Mouse (Mus musculus) lung, postnatal 36 days (tissue): ENCODE results near the gene Scn3b.

Experiments
- DNase-seq: peaks from one replicate; pipeline ENCODE4 v3.0.0; 2022; ENCODE audit warnings: mixed read lengths

Gene Scn3b

DNA sequence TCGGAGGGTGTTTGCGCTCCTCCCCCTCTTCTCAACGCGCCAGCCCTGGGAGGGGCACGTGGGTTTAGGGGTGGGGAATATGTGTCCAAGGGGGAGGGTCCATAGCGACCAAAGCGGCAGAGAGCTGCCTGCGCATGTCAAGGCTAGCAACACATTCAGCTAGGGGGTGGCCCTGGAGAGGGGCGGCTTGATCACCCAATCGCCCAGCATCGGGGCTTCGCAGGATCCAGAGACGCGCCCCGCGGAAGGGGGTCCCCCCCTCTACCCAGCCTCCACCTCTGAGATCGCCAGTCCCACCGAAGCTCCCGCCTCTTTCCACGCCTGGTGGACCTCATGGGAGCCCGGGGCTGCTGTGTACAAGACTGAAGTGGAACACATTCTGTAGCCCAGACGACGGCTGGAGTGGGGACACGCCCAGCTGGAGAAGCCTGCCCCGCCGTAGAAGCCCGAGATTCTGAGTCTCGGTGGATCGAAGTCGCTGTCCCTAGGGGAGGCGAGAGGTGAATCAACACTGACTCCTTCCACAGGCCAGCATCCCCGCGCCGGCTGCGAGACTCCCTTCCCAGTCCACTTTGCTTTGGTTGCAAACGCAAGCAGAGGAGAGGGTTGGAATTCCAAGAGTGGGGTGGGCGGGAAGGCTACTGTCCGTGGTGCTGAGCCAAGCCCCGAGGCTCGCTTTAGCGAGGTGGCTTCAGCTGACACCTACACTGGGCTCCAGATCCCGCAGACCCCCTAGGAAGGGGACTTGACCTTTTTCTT, at the start of gene Scn3b:
TSS of gene Scn3b (plus strand) at position 115 of the 759 bp plus-strand sequence.
- DNase-seq = peak; percentile 80

DNA sequence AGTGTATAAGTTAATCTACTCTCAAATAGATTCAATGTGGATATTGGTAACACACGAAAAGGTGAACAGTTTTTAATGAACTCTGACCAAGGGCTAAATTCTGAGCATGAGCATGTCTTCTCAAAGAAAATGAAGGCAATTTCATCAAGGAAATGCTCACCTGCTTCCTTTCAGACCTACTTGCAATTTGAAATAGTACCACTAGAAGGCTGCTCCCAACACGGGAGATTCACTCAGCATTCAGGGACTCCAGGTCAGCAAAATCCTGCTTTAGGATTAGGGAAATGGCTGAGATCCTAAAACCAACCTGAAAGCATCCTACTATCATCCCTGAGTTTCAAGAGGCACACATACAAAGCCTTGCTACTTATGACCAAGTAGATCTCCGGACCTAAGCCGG, 44.7 kb upstream of the Scn3b start:
- DNase-seq = peak; percentile 3

DNA sequence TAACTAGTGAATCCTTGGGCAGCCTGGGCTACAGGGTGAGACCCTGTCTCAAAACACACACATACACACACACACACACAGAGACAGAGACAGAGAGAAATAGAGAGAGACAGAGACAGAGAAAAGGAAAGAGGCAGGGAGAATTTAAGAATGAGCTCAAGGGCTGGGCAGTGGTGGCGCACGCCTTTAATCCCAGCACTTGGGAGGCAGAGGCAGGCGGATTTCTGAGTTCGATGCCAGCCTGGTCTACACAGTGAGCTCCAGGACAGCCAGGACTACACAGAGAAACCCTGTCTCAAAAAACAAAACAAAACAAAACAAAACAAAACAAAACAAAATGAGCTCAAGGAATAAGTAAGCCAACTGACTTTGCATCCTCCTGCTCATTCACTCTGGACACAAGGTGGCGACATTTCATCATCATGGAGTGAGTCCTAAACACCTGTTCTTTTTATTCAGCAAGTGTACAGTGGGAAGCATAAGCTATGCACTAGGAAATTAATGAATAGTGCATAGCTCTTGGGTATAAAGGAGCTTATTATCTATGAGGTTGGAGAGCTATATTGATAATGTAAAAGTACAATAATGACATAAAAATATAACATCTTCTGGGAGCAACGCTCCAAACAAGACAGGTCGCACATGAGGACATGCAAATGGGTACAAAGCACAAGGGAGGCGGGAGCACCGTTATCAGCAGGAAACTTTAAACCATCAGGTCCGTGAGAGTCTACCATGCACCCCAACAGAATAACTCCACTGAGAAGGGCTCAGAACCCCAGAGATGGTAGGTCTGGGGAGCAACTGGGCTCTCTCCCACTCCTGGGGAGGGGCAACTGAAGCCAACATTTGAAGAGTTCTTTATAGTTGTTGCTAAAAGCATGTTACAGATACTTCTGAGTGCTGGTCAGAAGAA, 40.9 kb upstream of the Scn3b start:
- peak; percentile 71 for DNase-seq

DNA sequence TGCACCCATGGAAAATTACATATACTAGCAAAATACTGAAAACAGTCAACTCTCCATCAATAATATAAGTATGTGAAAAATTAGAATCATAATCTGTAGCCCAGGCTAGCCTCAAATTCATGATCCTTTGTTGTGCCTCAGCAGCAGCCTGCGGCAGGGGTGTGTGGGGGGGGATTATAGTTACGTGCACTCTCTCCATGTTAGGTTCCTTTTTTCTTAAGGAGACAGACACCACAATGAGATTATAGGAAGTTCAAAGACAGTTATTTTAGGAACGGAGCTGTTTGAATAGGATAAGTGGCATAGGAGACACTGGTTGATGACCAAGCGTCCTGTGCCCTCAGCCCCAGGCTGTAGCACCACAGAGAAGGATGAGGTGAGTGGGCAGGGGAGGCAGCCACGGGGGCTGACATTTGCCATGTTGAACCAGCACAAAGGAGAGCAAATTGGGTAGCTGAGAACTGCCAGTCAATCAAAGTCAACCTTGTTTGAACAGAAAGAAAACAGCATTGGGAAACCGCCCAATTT, 40.1 kb upstream of the Scn3b start:
- DNase-seq = no peak

DNA sequence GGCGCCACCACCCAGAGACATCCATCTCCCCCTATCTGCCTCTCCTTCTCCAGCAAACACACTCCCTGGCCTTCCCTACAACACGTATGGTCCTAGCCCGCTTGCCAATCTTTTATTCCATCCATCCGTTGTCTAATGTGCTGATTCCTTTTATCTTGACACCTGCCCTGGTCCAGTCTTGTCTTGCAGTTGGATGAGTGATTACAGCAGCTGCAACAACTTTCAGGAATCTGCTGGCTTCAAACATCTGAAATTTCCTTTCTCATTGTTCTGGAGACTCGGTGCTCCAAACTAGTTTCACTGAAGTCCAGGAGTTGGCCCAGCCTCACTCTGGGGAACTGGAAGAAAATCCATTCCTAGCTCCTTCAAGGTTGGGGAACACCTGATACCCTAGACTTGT, 39.5 kb upstream of the Scn3b start:
- DNase-seq = no peak

DNA sequence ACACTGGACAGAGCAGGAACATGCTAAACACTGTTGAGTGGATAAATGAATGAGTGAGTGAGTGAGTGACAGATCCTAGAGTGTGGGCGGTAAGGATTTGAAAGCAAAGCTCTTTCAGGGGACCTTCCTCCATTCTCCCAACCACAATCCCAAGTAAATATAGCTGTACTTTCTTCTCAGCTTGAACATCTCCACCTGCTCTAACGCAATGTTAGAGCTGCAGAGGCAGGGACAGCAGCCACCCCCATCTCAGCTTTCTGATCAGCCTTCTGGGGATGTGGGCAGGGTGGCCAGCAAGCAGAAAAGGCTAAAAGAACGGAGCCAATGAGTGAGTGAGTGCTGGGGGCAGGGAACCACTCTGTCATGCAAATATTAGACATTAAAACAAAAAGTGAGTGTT, 38.0 kb upstream of the Scn3b start:
- no peak for DNase-seq

GRCm38 (mm10) chr9:40234233-40235072, 34.6 kb upstream of the Scn3b start:
- DNase-seq = no peak

DNA sequence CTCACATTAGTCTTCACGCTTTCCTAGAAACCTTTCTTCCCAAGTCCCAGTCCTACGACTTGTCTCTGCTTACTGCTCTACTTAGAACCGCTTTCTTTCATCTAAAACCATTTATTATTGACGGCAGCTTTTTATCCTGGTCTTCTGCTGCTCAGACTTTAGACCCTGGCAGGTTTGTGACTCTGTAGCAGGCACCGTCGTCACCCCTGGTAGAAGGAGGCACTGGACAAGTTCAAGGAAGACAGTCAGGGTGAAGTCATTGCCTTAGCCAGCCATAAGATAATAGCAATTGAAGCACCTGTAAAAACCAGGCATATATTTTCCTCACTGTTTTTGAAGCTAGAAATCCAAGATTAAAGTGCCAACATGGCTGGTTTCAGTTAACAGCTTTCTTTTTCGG, 33.8 kb upstream of the Scn3b start:
- DNase-seq = no peak

- no peak for DNase-seq
These were observed 29.3 kb upstream of the Scn3b start for GRCm38 (mm10) chr9:40239749-40240148.

GRCm38 (mm10) chr9:40240311-40240710, 28.7 kb upstream of the Scn3b start:
- DNase-seq = no peak

- peak; percentile 72 for DNase-seq
These were observed 27.7 kb upstream of the Scn3b start for GRCm38 (mm10) chr9:40241223-40241801.

DNA sequence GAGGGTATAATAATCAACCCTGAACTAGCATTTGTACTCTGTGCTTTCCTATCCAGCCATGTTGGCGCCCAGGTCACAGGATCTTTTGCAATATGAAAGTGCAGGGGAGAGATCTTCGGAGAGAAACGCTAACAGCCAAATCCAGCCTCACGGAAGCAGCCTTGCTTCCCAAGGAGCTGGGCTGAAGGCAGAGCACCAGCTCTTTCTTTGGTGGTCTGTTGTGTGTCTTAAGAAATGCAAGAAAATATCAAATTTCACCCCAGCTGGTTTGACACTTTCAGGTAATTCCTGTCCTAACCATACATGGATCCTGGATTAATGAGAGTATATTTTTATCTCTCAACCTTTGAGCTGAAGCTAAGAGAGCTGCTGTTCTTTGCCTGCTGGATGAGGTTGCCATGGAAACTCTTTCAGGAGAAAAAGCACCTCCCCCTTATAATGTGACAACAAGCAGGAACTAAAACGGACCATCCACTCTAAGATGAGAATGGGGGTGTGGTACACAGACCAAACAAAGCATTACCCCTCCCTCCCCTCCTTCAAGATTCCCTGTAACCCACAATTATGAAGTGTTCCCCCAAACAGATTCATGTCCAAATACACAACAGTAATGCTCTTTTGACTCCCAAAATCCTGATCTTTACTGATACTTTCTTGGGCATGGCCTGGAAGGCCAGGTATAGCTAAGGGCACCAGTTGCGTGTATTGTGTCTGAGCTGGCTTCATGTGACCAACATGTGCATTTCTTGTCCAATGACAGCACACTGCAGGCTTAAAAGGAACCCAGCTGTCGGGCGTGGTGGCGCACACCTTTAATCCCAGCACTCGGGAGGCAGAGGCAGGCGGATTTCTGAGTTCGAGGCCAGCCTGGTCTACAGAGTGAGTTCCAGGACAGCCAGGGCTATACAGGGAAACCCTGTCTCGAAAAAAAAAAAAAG, 26.8 kb upstream of the Scn3b start:
- DNase-seq = peak; percentile 12

GRCm38 (mm10) chr9:40245466-40245865, 23.6 kb upstream of the Scn3b start:
- DNase-seq = no peak

DNA sequence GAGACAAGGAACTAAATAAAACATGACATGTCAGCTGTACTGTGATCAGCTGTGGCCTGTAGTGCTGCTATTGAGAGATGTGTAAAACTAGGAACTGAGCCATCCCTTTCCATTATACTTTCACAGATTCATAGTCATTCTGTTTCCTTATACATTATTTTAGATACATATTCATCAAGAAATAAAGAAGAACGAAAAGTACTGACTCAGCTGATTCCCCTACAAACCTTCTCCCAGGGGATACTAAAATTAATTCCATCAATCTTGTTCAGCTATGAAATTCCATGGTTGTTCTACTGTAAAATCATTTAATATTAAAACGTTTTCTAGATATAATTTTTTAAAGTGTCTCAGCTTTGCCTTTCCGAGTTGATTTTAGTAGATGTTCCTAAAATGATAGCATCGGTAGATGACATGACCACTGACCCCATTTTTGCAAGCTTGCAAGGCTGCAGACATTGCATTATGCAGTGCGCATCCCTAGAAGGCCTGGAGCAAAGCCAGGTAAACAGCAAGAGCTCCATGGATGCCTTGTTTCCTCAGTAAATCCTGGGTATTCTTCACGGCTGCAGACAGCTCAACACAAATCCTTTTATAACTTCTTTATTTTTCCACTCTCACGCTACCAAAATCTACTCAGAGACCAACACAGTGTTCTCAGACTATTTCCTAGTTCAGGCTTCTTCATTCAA, 22.9 kb upstream of the Scn3b start:
- no peak for DNase-seq

GRCm38 (mm10) chr9:40246702-40247101, 22.3 kb upstream of the Scn3b start:
- DNase-seq = no peak

DNA sequence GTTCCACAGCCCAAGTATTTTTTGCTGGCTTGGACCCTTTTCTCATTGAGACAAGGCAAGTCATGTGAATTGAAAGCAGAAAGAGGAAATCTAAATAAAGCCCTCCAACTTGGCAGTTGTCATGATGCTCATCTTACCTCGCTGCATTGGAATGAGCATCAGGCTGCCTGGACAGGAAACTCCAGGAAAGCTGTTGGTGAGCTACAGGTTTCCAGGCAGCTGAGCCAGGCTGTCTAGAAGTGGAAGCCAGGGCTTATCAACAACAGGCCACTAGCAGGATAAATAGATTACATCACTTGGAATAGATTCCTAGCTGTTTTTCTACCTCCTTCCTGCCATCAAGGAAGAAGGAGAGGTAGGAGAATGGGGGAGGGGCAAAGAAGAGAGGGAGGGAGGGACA, 19.9 kb upstream of the Scn3b start:
- DNase-seq = peak; percentile 54

- DNase-seq = peak; percentile 51
These were observed 16.6 kb upstream of the Scn3b start for GRCm38 (mm10) chr9:40252459-40252858.

DNA sequence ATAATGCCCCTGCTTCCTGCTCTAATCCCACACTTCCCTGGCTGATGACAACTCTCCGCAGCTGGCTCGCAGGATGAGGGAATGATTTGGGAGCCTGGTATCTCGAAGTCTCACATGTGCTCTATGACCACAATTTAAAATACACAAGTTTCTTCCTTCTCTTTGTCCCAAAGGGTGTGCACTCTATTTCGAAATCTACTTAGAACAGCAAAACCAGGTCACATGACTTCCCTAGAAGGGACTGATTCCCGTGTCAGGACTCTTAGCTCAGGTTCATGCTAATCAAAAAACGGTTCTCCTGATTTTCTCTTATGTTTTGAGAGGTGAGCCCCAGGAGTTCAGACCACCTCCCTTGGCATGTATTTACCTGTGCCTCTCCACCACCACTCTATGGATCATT, 5.1 kb upstream of the Scn3b start:
- DNase-seq = no peak

GRCm38 (mm10) chr9:40268040-40268747, 823 bp upstream of the Scn3b start:
- no peak for DNase-seq

GRCm38 (mm10) chr9:40268748-40269102, 292 bp upstream of the Scn3b start:
- DNase-seq = no peak
